ENCODE assay signal across 23 mouse cellular contexts in genomic region chr9:89374650-89375049, GRCm38 (mm10).
DNase-seq lines count a peak whose midpoint lies in the region; ATAC-seq and TF ChIP-seq lines count a peak whose summit lies in the region.
"Had no signal": no experiment of that assay in that cellular context is flagged by ENCODE, and none has a peak within 500 bp of the region (broad histone marks: within the 10 kb centered on the region; RNA-seq: fewer than 3 reads in every experiment).

No protein-coding gene starts in this region.

- H3K36me3 ChIP-seq in heart, adult 2 months (ENCODE audit: control insufficient read depth, insufficient read depth, low read length) = no peaks in the 10 kb centered on the region
- H3K36me3 ChIP-seq in heart, embryonic 10.5 days = no peaks in the 10 kb centered on the region
- no peaks in the 10 kb centered on the region for H3K36me3 ChIP-seq in midbrain, postnatal 0 days (ENCODE audit: insufficient read depth, low read length)
- no peaks in the 10 kb centered on the region for H3K36me3 ChIP-seq in midbrain, embryonic 16.5 days (ENCODE audit: control insufficient read depth, insufficient read depth, low read length)
- H3K36me3 ChIP-seq: embryonic facial prominence, embryonic 13.5 days; forebrain, embryonic 10.5 days; heart, embryonic 13.5 days; hindbrain, embryonic 15.5 days; limb, embryonic 13.5 days had no signal

- peak; percentile 9; the same call in 1 of the 2 replicates for TF ChIP-seq CTCF in heart, adult 2 months (IDR thresholded peaks at IDR 0.05)
- TF ChIP-seq CTCF in midbrain, postnatal 0 days (IDR thresholded peaks at IDR 0.05) = peak; percentile 47

- no peak overlapping the region for H3K27ac ChIP-seq in heart, adult 2 months
- H3K27ac ChIP-seq in heart, embryonic 10.5 days = no peak overlapping the region
- no peak overlapping the region for H3K27ac ChIP-seq in midbrain, postnatal 0 days (ENCODE audit: low read depth, low read length)
- H3K27ac ChIP-seq in midbrain, embryonic 16.5 days (ENCODE audit: low read length) = no peak overlapping the region
- H3K27ac ChIP-seq: embryonic facial prominence, embryonic 13.5 days; forebrain, embryonic 10.5 days; heart, embryonic 13.5 days; hindbrain, embryonic 15.5 days; limb, embryonic 13.5 days; liver, embryonic 14.5 days had no signal

- intact Hi-C loops in heart, adult 2 months (cut with DNase I) = no loop called here

- H3K4me2 ChIP-seq in midbrain, postnatal 0 days (ENCODE audit: low read depth, low read length, poor library complexity, severe bottlenecking) = no peak overlapping the region
- H3K4me2 ChIP-seq in midbrain, embryonic 16.5 days (ENCODE audit: low read length) = no peak overlapping the region
- H3K4me2 ChIP-seq: embryonic facial prominence, embryonic 13.5 days; heart, embryonic 13.5 days; hindbrain, embryonic 15.5 days; limb, embryonic 13.5 days; midbrain, embryonic 11.5 days had no signal

- no peak for TF ChIP-seq POLR2A in heart, adult 2 months (IDR thresholded peaks at IDR 0.05; ENCODE audit: insufficient read depth, low read depth, low read length)

- 70% methylated on average over 4 of the region's 4 CpGs for WGBS in heart, adult 2 months
- WGBS in heart, embryonic 10.5 days = 80% methylated on average over 4 of the region's 4 CpGs
- 85% methylated on average over 4 of the region's 4 CpGs for WGBS in midbrain, postnatal 0 days
- WGBS in midbrain, embryonic 16.5 days = 87% methylated on average over 4 of the region's 4 CpGs

- no peak for DNase-seq in heart, adult 2 months
- DNase-seq in heart, embryonic 10.5 days (ENCODE audit: low spot score) = no peak
- peak; percentile 15 for DNase-seq in midbrain, postnatal 0 days (ENCODE audit: low spot score)
- DNase-seq in adrenal gland, postnatal 36 days = no peak
- no peak for DNase-seq in left cerebral cortex, adult 18-20 months (ENCODE audit: low spot score in 2 of 2)
- DNase-seq: B cell, adult 2 months; cerebellum, adult 18-20 months; gastrocnemius, postnatal 36 days; heart, adult 18-20 months; heart, postnatal 10 days; kidney, adult 11 months; kidney, postnatal 14 days; lung, postnatal 36 days had no signal

- H3K27me3 ChIP-seq in heart, adult 2 months (ENCODE audit: control insufficient read depth, insufficient read depth, low read length) = no peaks in the 10 kb centered on the region
- no peaks in the 10 kb centered on the region for H3K27me3 ChIP-seq in heart, embryonic 10.5 days (ENCODE audit: insufficient read depth, poor library complexity, severe bottlenecking)
- H3K27me3 ChIP-seq in midbrain, postnatal 0 days (ENCODE audit: insufficient read depth, low read length) = no peaks in the 10 kb centered on the region
- no peaks in the 10 kb centered on the region for H3K27me3 ChIP-seq in midbrain, embryonic 16.5 days (ENCODE audit: control insufficient read depth, insufficient read depth, low read depth, low read length)
- H3K27me3 ChIP-seq: embryonic facial prominence, embryonic 13.5 days; heart, embryonic 13.5 days; hindbrain, embryonic 15.5 days; limb, embryonic 13.5 days had no signal

- no peak for TF ChIP-seq EP300 in heart, adult 2 months (IDR thresholded peaks at IDR 0.05; ENCODE audit: insufficient read depth, low read depth, low read length)

- H3K4me1 ChIP-seq in heart, adult 2 months (ENCODE audit: control insufficient read depth, insufficient read depth, low read length) = no peaks in the 10 kb centered on the region
- no peaks in the 10 kb centered on the region for H3K4me1 ChIP-seq in heart, embryonic 10.5 days
- H3K4me1 ChIP-seq in midbrain, postnatal 0 days (ENCODE audit: insufficient read depth, low read length) = no peaks in the 10 kb centered on the region
- no peaks in the 10 kb centered on the region for H3K4me1 ChIP-seq in midbrain, embryonic 16.5 days (ENCODE audit: control insufficient read depth, insufficient read depth, low read length)
- H3K4me1 ChIP-seq: embryonic facial prominence, embryonic 13.5 days; forebrain, embryonic 10.5 days; heart, embryonic 13.5 days; hindbrain, embryonic 15.5 days; limb, embryonic 13.5 days had no signal

- H3K9ac ChIP-seq in heart, adult 2 months (ENCODE audit: low read depth, low read length) = no peak overlapping the region
- no peak overlapping the region for H3K9ac ChIP-seq in midbrain, postnatal 0 days (replicated peaks; ENCODE audit: low read length, poor library complexity, severe bottlenecking)
- H3K9ac ChIP-seq in midbrain, embryonic 16.5 days (ENCODE audit: low read depth, low read length) = no peak overlapping the region
- H3K9ac ChIP-seq: embryonic facial prominence, embryonic 13.5 days; heart, embryonic 13.5 days; hindbrain, embryonic 15.5 days; limb, embryonic 13.5 days; liver, embryonic 14.5 days had no signal

- H3K4me3 ChIP-seq in heart, adult 2 months = no peak overlapping the region
- no peak overlapping the region for H3K4me3 ChIP-seq in heart, embryonic 10.5 days
- H3K4me3 ChIP-seq in midbrain, postnatal 0 days (ENCODE audit: low read depth, low read length) = no peak overlapping the region
- no peak overlapping the region for H3K4me3 ChIP-seq in midbrain, embryonic 16.5 days (ENCODE audit: low read depth, low read length)
- H3K4me3 ChIP-seq: embryonic facial prominence, embryonic 13.5 days; forebrain, embryonic 10.5 days; heart, embryonic 13.5 days; hindbrain, embryonic 15.5 days; limb, embryonic 13.5 days had no signal

- H3K79me2 ChIP-seq in heart, adult 2 months (replicated peaks; ENCODE audit: control insufficient read depth, insufficient read depth, low read length) = no peaks in the 10 kb centered on the region

- no peak for ATAC-seq in midbrain, postnatal 0 days (ENCODE audit: low FRiP score)
- ATAC-seq in midbrain, embryonic 16.5 days = no peak
- ATAC-seq in inflammation-experienced regulatory T-cells, adult 6 months = peak; percentile 48
- ATAC-seq: forebrain, embryonic 16.5 days had no signal

- H3K9me3 ChIP-seq in heart, embryonic 10.5 days = no peaks in the 10 kb centered on the region
- no peaks in the 10 kb centered on the region for H3K9me3 ChIP-seq in midbrain, postnatal 0 days (ENCODE audit: low read length)
- no peaks in the 10 kb centered on the region for H3K9me3 ChIP-seq in midbrain, embryonic 16.5 days (replicated peaks; ENCODE audit: control insufficient read depth, low read length, poor library complexity, severe bottlenecking)
- H3K9me3 ChIP-seq: embryonic facial prominence, embryonic 13.5 days; forebrain, embryonic 10.5 days; heart, embryonic 13.5 days; hindbrain, embryonic 15.5 days; limb, embryonic 13.5 days had no signal
